Mouse (Mus musculus) kidney, postnatal 14 days (tissue): ENCODE results near the gene Wdr47.
"Not testable (repeated sequence)": the region's sequence is repeated elsewhere in the genome, so short reads cannot be mapped to it uniquely, and the experiment has no call there.

ENCODE experiments used
- DNase-seq: peaks from one replicate; pipeline ENCODE4 v3.0.0; 2022; ENCODE audit warnings: mixed read lengths

The Wdr47 gene

DNA sequence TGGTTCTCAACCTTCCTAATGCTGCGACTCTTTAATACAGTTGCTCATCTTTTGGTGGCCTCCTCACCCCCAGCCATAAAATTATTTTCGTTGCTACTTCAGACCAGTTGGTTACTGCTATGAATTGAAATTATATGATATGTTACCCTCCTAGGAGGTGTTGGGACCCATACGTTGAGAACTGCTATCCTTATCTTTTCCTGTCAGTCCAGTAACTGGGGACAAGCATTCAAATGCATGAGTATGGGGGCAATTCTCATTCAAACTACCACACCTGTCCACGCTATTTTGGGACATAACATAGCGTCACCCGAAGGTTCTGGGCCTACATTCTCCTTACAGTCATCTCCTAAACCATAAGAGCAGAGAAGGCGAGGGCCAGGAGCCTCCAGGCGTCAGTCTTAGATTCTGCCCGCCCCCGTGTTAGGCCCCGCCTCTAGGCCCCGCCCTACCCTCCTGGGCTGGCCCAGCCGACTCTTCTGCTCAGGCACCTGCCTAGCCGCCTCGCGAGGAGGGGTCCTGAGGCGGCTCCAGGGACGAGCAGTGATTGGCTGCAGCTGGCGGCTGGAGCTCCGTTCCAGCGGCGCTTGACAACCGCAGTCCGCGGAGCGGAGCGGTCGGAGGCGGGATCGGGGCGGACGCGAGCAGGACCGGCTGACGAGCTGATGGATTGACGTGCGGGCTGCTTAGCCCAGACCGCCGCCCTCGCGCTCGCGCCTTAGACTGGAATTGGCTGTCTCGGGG is at the start of gene Wdr47:
Wdr47 (plus strand) TSS at position 494 of the 744 bp plus-strand sequence.
- peak; percentile 98 for DNase-seq

DNA sequence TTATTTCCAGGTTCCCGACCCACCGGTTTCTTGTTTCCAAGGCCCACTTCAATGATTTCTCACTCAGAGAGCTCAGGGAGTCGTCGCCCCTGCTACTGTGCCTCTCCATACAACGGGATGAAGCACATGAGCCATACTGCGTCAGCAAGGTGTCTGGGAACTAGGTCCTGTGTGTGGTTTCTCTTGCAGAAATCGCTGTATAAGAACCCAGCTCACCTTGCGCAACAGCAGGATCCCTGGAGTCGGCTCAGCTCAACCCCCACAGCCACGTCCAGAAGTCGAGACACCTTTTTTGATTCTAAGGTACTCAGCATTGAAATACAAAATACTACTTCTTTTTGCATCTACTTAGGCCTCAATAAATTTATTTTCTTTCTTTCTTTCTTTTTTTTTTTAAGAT is 48.8 kb upstream of the Wdr47 start:
- DNase-seq, result no peak

DNA sequence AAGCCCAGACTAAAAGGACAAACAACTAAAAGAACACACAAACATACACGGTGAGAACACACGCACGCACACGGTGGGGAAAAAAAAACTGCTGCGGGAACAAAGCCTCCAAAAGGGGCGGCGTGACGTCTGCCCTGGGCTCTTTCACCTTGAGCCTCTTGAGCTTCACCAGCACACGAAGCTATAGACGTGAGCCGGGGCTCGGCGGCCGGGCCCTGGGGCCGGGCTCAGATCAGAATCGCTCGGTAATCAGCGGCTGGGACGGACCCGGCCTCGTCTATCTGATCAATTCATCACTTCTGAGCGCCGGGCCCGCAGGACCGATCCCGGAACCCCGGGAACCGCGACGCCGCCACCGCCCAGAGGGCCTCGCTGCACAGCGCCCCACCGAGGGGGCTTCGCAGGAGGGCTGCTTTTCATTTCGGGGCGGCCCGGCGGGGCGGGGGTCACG is 36.9 kb upstream of the Wdr47 start:
- no peak for DNase-seq

DNA sequence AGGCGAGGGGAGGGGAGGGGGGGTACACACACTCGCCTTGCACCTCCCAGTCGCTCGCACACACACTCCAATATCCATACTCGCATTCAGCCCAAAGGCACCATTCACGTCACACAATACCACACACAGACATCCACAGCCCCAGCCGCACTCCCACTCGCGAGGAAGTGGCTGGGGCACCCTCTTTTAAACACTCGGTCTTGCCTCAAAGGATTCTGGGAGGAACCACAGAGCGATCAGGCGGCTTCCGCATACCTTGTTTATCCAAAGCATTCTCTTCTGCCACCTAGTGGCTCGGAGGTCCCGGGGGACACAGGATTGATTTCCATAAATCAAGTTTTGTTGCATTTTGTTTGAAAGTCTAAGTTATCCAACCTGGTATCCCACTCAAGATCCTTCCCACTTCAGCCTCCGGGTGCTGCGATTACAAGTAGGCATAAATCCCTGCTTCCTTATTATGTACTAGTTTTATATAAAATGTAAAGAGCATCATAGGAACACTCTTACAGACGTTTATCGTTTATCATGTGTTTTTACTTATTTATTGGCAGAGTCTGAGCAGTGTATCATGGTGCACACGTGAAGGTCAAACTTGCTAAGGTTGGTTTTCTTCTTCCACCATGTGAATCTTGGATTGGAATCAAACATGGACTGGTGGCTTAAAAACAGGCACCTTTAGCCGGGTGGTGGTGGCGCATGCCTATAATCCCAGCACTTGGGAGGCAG is 36.3 kb upstream of the Wdr47 start:
- DNase-seq, result peak; percentile 95

DNA sequence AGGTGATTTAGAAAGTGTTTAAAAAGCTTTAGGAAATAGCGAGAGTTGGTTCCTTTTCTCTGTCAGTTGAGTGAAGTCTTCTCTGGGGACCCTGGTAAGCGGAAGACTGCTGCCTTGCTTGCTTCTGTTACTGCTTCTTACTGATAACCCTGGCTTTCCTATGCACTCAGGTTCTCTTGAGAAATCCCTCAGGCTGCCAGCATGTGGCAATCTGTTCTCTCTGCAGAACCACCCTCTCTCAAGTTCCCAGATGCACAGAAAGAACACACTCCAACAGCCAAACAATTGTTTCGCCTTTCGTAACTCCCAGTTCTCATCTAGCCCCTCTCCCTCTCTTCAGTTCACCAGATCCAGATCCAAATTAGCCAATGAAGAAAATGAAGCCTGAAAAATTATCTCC is 33.2 kb upstream of the Wdr47 start:
- DNase-seq, result no peak

DNA sequence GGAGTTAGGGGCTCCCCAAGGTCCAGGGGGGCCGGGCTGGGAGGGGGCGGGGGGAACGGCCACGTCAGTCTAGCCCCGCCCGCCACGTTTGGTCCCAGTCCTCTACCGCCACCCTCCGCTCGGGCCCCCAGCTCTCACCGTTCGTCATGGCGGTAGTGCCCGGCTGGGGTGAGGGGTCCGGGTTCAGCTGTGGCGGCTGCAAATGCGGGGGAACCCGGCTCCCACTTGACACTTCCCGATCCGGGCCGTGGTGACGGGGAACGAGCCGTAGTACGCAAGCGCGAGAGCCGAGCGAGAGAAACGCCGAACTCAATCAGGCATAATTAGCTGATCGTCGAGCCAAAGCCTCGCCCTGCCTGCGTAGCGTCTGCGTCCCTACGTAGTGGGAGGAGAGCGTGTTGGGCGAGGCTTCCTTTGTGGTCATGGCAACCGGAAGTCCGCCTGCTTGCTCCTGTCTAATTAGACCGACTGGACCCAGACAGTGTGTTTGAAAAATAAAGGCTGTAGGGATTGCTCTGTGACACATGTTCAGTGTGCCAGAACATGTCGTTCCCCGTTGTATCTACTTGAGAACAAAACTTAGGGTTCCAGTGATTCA is 28.8 kb upstream of the Wdr47 start, which contains the start of gene Tmem167b:
Tmem167b (minus strand) TSS at position 334 of the 598 bp plus-strand sequence.
- DNase-seq, result peak; percentile 99

DNA sequence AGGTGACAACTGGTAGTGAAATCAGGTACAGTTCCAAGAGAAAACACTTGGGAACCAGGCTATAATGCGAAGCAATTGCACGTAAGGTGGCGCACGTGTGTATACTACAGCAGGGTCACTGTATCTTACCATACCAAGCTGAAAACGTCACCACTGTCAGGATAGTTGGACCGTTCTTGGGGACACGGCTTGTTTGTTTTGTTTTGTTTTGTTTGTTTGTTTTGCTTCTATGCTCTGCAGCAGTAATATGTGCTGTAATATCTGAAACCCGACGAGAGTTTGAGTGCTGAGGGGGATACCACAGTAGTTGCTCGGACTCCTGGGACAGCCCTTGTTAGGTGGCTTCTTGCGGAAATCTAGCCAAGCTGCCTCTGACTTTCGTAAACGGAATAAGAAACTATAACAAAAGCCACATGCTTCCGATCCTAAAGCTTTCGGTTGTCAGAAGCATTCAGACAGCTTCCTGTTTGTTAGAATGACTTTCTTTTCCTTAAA is 28.3 kb upstream of the Wdr47 start:
- no peak for DNase-seq

DNA sequence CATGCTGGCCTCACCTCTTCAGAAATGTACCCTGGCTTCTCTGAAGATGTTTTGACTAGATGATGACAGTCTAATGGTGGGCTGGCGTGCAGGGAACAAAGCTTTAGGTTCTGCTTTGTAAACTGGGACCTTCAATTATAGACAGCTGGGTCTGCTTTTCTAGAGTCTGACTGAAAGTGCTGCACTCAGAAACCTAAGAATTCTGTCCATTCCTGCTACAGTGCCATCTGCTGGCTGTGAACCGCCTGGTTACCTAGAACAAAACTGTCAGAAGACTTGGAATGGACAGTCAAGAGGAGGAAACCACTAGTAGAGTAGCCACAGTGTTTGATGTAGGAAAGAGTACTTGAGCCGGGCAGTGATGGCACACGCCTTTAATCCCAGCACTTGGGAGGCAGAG is 27.8 kb upstream of the Wdr47 start:
- peak; percentile 89 for DNase-seq

DNA sequence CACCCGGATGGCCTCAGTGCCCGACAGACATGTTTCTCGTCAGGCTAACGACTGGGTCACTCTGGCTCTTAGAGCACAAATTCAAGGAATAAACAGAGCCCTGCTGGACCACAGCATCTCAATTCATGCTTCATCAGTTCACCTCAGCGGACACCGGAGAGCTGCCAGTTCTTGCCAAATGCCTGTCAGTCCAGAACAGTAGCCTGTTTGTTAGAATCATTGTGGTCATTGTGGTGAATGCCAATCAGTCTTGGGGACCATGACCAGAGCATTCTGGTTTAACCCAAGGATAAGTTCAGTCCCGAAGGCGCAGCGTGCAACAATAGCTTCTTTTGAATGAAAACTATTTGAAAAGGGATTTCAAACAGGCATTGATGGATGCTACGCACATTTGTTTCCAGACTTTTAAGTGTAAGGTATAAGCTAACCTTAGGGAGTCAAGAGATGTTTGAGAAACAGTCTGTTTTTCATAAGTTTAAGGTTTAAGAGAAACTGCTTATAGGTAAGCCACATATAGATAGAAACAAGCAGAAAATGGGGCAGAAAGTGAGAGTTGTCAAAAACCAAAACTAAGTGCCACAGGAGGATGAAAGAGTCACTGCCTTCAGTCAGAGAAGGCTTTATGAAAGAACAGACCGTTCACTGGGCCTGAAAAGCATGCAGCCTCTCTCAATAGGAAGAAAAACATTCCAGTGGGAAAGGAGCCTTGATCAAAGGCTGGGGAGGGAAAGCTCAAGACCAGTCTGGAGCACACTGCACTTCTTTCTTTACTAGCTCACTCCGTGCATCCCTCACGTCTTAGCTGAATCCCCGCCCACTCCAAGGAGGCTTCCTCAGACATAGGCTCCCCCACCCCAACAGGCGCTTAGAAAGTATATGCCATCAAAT is 22.8 kb upstream of the Wdr47 start:
- DNase-seq, result no peak

DNA sequence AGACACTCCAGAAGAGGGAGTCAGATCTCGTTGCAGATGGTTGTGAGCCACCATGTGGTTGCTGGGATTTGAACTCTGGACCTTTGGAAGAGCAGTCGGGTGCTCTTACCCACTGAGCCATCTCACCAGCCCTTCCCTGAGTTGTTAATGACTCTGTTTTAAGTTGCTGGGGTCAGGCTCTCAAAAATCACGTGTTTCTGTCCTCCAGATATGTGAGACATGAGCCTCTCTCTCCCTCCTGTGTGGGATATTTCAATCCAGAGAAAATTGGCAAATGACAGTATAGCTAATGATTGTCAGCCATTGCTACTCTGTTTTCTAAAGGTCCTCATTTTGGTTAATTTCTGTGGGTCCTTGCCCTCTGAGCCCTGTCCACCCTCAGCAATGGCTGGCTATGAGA is 21.4 kb upstream of the Wdr47 start:
- DNase-seq, result not testable (repeated sequence)

DNA sequence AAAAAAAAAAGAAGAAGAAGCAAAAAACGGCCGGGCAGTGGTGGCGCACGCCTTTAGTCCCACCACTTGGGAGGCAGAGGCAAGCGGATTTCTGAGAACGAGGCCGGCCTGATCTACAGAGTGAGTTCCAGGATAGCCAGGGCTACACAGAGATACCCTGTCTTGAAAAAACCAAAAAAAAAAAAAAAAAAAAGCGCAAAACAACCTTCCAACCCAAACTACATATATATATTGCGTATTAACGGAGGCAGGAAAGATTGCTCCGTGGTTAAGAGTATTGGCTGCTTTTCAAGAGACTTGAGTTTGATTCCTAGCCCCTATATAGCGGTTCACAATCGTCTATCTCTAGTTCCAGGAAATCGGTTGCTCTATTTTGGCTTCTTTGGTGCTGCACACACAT is 20.3 kb upstream of the Wdr47 start:
- no peak for DNase-seq

DNA sequence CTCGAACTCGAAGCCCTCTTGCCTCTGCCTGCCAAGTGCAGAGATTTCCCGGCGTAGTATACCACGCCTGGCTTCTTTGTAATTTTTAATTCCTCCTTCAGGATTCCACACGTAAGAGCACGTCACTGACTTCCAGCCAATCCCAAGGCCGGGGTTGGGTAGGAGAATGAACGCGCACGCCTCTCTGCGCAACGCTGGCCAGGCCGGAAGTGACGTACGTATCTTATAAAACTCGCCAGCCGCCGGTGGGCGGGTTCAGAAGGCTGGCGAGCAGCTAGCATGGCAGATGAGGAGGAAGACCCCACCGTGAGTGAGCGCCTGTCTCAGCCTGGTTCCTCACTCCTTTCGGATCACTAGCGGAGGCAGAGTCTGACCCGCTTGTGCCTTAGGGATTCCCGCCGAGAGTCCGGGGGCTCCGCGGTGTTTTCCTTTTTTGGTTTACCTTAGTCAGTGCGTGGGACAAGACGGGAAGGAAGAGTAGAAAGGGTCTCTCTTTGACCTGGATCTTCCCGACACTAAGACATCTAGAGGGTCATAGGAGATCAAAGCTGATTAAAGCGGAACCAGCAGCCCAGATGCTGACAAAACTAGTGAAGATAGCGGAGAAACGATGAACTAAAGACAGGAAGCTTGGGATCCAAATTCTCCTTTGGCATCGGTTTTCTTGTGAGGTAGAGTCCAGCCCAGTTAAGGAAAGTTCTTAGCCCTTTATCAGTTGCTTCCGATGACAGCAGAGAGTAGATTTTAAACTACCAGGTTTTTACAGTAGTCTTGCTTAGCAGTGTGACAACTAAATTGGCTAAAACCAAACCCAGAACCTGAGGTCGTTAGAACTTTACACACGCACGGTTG is 19.4 kb upstream of the Wdr47 start, which contains the start of gene Taf13:
Taf13 (plus strand) TSS at position 256 of the 852 bp plus-strand sequence.
- peak; percentile 98 for DNase-seq

DNA sequence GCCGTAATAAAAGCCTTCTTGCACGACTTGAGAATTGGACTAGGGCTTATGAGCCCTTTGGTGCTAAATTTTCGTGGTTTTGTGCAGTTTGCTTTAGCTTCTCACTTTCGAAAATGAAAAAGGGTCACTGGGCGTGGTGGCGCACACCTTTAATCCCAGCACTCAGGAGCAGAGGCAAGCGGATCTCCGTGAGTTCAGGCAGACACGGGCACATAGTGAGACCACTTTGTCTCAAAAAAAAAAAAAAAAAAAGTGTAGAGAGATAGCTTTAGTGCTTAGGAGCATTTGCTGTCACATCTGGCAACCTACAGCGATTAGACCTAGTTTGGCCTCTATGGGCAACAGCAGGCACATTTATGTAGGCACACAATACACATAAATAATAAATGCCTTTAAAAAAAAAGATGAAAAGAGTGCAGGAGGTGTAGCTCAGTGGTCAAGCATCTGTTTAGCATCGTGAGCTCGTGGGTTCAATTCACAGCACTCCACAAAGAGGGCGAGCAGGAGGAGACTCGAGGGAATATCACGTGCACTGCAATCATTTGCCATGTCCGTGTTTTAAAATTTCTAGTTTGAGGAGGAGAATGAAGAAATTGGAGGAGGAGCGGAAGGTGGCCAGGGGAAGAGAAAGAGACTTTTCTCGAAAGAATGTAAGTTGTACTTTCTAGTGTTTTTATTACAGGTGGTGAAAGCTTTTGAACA is 18.6 kb upstream of the Wdr47 start:
- no peak for DNase-seq

DNA sequence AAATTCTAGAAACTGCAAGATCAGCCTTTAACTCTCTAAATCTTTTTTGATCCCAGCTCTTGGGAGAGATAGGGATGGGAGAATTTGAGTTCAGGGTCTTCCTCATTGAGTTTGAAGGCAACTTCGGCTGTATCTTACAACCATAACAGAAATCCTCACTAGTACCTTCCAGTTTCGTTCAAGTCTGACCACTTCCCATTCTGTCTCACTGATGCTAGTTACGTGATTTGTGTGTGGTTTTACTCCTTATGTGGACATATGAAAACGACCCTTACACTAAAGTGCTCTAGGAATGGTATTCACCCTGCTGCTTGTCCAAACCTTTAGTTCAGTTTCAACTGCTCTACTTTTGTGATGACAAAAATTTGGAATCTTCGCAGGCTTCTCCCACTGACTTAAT is 17.1 kb upstream of the Wdr47 start:
- no peak for DNase-seq

DNA sequence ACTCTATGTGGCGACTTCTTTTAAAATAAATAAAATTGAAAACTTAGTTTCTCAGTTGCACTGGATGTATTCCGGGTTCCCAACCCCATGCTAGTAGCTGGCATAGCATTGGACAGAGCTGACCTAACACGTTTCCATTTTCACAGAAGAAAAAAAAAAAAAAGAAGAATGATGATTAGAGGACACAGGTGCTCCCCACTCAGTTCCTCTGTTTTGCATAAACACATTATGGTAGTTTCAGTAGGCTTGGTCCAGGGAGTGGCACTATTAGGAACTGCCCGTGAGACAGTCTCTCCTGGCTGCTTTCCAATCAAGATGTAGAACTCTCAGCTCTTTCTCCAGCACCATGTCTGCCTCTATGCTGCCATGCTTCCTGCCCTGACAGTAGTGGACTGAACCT is 6.5 kb upstream of the Wdr47 start:
- DNase-seq, result no peak

DNA sequence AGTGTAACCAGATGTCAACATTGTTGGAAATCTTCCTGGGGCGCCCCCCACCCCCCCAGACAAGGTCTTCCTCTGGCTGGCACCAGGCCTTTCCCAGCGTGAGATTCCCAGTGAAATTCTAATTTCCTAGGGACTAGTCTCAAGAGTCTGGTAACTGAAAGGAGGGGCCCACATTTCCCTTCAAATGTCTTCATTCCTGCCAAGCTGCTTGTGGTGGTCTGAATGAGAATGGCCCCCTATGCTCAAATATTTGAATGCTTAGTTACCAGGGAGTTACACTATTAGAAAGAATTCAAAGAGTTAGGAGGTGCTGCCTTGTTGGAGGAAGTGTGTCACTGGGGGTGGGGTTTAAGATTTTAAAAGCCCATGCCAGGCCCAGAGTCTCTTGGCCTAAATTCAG is 2.6 kb upstream of the Wdr47 start:
- DNase-seq, result no peak

DNA sequence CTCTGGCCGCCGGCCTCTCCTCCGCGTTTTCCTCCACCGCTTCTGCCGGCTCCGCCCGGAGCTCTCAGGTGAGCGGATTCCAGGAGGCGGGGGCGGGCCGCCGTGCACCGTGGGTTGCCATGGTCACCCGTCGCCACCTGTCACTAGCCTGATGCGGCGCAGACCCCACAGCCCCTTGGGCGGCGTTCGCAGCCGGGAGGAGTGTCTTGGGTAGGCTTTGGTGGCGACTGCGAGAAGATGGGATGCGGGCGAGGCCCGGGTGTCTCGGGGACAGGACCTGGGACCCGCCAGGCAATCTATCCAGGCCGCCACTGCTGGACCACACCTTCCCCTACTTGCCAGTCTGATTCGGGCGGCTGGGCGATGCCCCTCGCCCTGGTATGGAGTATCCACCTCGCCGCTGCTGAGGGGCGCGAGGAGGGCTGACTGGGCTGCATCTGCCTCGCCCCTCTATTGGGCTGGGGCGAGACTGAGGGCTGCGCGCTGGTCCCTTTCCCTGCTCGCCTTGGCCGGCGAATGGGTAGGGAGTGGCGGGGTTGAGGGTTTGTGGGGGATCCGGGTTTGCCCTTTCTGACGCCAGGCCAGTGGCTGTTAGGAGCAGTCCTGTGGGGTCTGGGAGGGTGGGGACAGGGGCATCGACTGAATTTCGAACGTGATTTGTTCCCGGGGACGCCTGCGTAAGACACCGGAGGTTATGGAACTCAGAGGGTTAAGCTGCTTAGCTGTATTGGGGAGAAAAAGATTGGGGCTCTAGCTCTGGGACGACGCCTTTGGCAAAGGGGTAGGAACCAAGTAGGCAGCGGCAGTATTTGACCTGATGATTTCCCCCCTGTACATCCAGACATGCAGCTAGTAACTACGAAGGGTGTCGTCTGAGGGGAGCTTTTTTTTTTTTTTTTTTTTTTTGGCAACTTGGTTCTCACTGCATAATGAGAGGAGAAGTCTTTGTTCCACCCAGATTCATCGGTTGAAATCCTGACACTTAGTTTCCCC is 747 bp downstream of the Wdr47 start:
- DNase-seq, result no peak

DNA sequence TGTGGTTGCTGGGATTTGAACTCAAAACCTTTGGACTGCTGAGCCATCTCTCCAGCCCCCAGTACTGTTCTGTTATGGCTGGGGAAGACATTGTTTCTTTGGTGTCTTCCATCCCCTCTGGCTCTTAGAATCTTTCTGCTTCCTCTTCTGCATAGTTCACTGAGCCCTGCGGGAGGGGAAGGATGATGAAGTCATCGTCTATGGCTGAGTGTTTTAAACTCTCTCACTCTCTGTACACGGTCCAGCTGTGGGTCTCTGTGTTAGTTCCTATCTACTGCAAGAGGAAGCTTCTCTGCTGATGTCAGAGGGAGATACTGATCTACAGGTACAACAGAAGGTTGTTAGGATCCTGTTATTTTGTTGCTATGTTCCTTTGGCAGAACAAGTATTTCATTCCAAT is 17.8 kb downstream of the Wdr47 start:
- DNase-seq, result no peak

DNA sequence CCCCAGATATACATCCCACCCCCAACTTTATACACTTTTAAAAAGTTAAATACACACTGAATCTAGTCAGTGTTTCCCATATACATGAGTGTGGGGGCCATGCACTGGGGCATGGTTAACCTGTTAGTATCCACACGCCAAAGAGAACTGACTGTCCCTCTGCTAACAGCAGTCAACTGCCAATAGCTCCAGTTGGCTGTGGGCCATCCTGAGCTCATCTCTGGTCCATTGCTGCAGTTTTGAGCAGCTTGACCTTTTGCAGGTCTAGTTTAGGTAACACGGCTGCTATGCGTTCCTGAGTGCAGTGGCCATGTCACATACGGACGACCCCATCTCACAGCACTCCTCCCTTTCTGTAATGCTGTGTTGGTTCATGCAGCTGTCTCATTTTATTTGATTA is 43.7 kb downstream of the Wdr47 start:
- no peak for DNase-seq

DNA sequence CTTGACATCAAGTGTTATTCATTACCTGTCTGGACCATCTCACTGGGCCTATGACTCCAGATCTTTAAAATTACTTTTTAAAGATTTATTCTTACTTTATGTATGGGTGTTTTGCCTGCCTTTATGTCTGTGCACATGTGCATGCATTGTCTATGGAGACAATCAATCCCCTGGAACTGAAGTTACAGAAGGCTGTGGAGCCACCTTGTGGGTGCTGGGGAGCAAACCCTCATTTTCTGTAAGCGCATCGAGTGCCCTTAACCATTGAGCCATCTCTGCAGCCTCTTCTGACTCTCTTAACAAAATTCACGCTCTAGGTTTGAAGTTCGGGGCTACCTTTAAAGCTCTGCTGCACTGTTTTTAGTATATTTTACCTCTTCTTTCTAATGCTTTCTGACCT is 48.3 kb downstream of the Wdr47 start:
- DNase-seq, result no peak
